Mouse (Mus musculus) megakaryocyte-erythroid progenitor cell, adult 5 weeks (primary cell): ENCODE results near the gene Tspan7. TPM values are rescaled to one million over a fixed set of nuclear protein-coding genes. Genes with fewer than 3 reads are reported as not detected.

Experiments
- polyA plus RNA-seq: library from polyadenylated mRNA; stranded (reverse); fragments of >175 nt; gene quantifications from 2 replicates; pipeline ENCODE4 v1.2.3, GENCODE M21; 2012

Gene Tspan7
- polyA plus RNA-seq: 0.03 and 0.04 TPM in 2 replicates

GRCm38 (mm10) chrX:10484872-10485569, at the start of gene Tspan7:
Gene Tspan7 (plus strand): TSS chrX:10485158.

Other genes with a start within 250 kb of the Tspan7 start
- not detected in 2 replicates for gene Otc, start 232.9 kb upstream of the Tspan7 start, polyA plus RNA-seq
- 93.5 and 105 TPM in 2 replicates for gene Mid1ip1, start 229.9 kb downstream of the Tspan7 start, polyA plus RNA-seq